Mouse (Mus musculus): ENCODE measurements around the gene D630039A03Rik.
"Not testable (repeated sequence)": the region's sequence is repeated elsewhere in the genome, so short reads cannot be mapped to it uniquely, and the experiment has no call there.

D630039A03Rik gene

DNA sequence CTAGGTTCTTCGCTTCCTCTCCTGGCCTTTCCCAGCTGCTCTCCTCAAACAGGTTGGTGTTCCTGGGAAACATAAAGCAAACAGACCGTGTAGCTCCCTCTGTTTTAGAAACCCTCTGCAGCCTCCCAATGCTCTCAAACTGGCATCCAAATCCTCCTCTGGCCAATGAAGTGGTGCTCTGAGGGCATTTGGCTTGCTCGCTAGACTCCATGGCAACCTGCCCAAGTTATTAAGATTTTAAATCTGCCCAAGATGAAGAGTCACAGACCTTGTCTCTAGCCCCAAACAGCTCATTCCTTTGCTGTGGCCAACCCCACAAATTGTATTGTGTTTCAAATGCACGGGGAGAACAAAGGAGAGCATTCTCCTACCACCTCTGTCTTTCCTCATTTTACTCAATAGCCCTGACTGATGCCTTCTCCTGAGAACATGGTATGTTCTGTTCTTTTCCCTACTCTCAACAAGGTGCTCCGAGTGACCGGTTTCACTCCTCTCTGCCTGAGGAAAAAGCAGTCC is 8.5 kb upstream of the D630039A03Rik start:
- DNase-seq (ENCODE audit: low read depth) = no peak

DNA sequence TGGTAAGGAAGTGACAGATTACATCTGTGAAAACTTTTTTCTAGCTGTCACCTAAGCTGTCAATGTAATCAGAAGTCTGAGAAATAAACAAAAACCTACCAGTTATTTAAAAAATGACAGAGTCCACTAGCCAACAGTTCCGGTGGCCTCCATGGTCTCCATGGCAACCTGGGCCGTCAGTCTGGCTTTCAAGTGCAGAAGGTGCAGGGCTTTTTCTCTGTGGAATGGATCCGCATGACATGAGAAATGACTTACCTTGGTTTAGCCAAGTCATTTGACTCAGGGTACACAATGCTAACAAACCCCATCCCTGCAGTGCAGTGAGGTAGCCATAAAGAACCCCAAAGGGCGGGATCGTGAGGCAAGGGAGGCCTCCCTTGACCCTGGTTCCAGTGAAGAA is 6.1 kb upstream of the D630039A03Rik start:
- no peak for DNase-seq (ENCODE audit: low read depth)

DNA sequence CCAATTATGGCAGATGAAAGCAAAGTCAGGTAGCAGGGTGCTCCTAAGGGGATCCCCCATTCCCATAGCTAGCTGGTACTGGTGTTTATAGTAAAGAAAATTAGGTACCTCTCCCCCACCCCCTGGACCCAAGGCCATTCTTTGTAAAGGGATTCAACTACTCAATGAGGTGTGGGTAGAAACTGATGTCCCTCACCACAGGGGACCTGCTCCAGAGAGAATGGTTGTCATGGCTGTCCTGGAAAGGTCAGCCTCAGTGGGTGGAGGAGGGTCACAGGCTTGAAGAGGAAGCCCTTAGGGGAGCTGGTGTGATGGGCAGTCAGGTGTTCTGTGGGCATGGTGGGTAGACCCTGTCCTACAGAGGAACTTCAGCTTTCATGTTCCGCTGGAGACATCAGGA is 4.4 kb upstream of the D630039A03Rik start:
- no peak for DNase-seq (ENCODE audit: low read depth)

DNA sequence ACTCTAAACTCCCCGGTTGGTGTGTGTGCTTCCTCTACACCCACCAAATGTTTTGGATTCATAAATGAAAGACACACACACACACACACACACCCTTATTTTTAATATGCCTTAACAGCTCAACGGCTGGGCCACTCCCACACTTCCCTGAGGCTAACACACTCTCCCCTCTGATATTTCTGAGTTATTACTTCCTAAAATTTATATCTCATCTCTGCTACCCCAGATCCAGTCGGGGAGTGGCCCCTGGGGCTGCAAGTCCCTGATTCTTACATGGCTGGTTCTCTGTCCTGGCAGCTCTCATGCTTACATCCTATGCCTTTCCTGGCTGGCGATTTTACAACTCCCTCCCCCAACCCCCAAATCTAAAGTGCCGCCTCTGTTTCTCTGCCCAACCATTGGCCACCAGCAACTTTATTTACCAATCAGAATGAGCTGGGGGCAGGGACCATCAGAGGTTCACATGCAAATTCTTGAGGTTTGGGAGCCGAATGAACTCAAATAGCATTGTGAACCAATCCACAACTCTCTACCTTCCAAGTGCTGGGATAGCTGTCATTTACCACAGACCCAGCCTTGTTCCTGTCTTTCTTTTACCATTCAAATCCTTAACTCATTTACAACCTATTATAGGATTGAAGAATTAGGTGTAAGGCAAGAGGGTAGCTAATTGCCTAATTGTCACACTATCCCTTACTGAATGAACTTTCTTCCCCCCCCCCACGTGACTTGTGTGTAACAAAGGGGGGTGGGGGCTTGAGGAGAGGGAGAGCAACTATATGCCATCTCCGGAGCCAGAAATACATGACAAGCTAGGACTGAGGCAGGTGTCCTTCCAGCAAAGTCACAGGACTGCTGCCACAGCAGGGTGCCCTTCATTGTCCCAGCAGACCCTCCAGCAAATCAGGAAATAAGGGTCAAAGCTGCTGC is 3.7 kb upstream of the D630039A03Rik start:
- DNase-seq (ENCODE audit: low read depth) = no peak

DNA sequence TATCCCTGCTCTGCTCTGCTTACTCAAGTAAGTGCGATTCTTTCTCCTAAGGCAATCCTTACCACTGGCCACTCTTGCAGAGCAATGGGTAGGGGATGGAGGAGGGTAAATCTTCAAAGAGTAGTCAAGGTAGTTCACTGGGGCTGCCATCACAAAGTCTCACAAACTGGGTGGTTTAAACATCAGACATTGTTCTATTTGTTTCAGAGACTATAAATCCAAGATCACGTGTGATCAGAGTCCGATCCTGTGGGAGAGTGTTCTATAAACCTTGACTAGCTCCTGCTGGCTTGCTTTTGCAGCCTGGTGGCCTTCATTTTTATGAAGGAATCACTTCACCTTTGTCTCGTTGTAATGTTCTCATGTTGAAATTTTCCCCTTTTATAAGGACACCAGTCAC is 614 bp upstream of the D630039A03Rik start:
- no peak for DNase-seq (ENCODE audit: low read depth)

DNA sequence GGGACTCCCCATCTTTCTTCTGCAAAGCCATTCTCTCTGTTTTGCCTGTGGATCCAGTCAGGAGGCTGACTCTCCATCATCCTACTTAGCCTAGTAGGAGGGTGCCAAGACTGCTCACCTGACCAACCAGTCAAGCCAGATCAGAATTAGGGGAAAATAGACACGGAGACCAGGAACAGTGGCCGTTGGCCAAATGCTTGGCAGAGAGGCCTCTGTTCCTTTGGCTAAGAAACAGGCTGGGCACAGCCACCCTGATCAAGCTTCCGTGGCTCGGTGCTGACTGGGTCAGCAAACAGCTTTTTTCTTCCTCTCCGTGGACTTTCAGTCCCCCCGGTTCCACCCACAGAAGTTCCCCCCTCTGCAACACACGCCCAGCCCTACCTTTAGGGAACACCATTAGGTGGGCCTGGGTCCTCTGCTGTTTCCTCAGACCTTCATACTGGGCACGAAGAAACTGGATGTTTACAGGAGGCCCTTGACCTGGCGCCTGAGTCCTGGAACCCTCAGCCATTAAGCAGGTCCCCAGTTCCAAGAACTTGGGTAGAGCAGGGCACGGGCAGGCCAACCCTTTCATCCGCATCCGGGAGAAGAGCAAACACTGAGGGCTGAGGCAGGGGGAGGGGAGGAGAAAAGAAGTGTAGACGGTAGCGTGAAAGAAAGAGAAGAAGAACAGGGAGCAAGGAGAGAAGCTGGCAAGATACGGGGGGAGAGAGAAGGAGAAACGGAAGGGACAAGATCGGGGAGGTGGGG is 706 bp downstream of the D630039A03Rik start:
- DNase-seq (ENCODE audit: low read depth) = no peak

DNA sequence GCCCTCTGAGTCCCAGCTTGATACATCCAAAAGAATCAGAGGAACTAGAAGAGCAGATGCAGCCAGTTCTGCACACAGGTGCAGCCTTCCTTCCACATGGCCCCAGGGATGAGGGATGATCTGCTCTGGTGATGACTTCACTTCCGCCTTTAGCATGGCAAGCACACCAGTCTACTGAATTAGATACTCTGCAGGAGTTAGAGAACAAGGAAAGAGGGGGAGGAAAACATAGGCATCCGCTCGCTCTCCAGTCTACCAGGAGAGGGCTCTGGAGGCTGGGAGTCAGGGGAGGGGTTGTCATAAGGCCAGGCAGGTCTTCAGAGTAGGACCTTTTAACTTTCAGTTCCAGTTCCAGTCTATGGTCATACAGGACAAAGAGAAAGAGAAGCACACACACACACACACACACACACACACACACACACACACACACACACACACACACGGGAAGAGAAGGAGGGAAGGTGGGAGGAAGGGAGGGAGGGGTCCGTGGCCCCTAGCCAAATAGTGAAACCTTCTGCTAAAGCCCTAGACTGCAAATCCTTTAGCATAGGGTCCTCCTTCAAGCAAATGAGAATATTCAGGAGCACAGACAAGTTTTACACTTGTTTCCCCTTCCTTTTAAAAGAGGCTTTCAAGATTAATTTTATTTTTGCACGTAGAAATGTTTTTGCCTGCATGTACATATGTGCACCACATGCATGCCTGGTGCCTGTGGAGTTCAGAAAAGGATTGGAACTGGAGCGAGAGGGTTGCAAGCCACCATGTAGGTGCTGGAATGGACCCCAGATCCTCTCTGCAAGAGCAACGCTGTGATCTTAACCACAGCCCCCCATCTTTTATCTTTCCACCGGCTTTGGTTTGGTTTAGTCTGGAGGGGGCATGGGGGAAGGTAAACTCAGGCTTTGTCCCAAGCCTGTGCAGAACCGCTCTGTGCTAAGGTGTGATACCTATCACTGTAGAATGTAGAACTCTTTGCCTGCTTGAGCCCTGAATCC is 1.6 kb downstream of the D630039A03Rik start:
- no peak for DNase-seq (ENCODE audit: low read depth)

DNA sequence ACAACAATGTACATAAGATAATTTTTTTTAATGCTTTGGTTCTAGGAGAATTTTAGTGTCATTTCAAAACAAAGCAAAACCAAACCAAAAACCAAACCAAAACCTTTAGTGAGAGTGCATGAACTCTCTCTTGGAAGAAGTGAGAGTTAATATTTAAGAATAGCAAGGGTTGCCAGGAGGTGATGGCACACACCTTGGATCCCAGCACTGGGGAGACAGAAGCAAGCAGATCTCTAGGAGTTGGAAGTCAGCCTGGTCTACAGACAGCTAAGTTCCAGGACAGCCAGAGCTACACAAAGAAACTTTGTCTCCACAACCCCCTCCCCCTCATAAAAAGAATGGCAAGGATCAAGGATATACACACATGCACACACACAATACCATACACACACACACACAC is 3.1 kb downstream of the D630039A03Rik start:
- DNase-seq (ENCODE audit: low read depth) = no peak

DNA sequence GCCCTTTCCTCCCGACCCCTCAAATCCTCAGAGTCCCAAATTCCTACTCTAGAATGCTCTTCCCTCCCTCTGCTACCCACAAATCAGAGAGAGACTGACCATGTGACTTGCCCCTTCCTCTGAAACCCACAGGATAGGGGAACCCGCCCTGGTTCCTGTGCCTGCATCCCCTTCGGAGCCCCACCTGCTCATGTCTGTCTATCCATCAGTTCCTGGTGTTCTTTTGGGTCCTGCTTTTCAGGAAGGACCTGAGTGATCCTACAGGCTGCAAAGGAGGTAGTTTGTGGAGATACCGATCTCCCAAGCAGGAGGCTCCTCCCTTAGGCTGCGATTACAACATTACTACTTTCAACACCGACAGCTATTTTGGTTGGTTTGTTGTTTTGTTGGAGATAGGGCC is 7.2 kb downstream of the D630039A03Rik start:
- DNase-seq (ENCODE audit: low read depth) = no peak

DNA sequence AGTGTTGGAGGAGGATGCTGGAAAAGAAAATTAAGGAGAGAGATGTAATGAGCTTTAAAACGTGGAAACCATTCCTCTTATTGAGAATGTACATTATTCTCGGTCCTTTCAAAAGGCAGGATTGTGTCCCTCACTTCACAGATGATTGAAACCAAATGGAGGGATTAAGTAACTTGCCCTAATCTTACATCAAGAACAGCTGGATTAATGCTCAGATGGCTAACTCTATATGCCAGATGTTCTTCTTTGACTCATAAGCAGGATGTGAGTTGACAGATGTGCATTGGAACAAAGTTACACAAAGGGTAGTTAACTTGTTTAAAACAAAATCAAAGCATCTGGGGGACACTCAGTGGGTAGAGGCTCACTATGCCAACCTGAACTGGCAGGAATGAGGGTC is 9.4 kb downstream of the D630039A03Rik start:
- no peak for DNase-seq (ENCODE audit: low read depth)

DNA sequence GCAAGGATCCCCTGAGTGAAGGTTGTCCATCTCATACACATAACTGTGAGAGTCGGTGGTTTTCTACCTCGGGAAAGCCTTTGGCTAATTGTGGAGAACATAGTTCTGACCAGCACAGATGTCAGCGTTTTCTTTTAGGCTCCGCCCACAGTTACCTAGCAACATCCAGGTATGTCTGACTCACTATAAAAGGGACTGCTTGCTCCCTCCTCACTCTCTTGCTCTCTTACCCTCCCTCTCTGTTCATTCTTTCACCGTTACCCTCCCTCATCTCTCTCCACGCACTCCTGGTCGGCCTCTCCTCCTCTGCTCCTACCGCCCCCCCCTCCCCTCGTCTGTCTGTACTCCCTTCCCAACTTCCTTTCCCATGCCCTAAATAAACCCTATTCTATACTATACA is 11.5 kb downstream of the D630039A03Rik start:
- no peak for DNase-seq (ENCODE audit: low read depth)

DNA sequence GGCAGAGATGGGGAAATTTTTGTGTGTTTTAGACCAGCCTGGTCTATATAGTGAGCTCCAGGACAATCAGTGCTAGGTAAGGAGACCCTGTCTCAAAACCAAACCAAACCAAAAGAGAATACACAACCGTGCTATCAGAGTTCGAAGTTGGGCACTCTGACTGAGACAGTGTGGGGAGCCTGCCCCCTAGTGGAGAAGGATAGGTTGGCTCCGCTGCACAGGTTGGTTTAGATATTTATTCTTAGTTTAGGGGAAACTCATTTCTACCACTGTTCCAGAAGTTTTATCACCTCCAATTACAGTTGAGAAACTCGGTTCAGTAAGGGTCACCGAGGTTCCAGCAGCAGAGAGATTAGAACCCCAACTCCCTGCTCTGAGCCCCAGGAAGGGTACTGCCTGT is 11.9 kb downstream of the D630039A03Rik start:
- DNase-seq (ENCODE audit: low read depth) = peak; percentile 50

DNA sequence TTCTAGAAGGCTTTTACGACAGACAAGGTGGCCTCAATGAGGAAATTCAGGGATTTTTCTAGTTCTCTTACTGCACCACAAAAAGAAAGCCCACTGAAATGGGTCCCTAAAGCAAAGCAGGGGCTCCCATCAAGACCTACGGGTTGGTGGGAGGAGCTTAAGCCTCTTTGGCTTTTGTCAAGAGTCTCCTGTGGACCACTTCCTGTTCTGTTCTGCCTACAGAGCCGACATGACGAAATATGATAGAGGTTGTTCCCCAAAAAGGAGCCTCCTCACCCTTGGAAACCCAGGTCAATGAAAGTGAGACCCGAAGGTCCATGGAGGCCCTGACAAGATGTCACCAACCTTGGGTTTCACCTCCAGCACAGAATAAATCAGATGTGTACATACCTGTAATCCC is 13.5 kb downstream of the D630039A03Rik start:
- no peak for DNase-seq (ENCODE audit: low read depth)

DNA sequence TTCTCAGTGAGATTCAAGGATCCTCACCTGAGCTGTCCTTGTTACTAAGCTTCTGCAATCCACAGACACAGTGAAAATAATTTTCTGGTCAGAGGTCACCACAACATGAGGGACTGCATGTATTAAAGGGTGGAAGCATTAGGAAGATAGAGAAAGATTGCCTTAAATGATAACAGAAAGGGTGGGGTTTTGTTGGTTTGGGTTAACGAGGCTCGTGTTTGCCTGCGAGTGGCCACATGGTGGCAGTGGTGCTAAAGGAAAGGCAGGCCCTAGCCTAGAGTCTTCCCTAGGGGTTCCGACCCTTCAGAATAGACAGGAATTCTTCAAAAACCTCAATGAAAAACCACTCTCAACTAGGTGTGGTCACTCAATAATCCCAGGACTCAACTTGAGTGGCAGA is 14.9 kb downstream of the D630039A03Rik start:
- DNase-seq (ENCODE audit: low read depth) = no peak

DNA sequence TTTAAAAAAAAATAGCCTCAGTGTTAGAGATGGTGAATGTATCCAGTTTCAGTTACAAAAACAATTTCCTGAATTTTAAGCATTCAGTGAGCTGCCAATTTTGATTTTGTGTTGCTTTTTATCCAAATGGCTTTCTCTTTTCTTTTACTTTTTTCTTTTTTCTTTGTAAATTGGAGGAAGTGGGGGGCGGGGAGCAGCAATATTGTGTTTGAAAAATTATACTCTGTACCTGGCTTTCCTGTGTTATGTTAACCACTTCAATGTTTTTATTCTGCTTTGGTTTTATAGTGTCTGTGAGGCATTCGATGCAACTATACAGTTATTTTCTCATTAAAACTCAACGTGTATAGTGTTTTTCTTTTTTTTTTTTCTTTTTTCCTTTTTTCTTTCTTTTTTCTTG is 19.5 kb downstream of the D630039A03Rik start:
- no peak for DNase-seq (ENCODE audit: low read depth)

DNA sequence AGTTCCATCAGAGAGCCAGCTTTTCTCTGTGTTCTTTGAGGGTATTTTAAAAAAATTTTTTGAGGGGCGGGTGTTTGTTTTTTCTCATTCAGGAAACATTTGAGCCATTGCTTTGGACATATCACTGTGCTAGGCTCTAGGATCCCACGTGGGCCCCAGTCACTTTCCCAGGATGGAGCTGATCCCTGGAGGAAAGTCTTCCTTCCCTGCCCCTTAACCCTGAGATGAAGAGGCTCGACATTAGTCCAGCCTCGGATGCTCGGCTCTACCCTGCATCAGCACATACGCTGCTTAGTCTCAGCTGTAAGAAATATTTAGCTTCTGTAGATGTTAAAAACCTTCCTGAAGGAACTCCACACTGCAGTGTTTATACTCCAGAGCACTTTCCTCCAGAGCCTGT is 20.2 kb downstream of the D630039A03Rik start:
- DNase-seq (ENCODE audit: low read depth) = no peak

DNA sequence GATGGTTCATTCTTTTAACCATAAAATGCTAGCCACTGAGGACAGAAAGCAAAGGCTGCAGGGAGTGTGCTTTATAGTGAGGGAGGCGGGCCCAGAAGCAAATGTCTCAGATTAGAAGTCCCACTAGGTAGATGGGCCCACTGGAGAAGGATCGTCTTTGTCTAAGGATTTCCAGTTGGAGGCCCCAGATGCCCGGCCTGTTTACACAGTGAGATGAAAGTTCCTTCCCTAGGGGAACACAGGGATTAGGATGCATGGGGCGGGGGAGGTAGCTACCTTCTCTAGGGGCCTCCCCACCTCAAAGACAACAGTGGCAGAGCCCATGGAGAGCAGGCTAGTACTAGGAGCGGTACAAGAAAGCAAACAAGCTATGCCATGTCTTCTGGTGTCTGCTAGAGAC is 21.0 kb downstream of the D630039A03Rik start:
- DNase-seq (ENCODE audit: low read depth) = no peak

DNA sequence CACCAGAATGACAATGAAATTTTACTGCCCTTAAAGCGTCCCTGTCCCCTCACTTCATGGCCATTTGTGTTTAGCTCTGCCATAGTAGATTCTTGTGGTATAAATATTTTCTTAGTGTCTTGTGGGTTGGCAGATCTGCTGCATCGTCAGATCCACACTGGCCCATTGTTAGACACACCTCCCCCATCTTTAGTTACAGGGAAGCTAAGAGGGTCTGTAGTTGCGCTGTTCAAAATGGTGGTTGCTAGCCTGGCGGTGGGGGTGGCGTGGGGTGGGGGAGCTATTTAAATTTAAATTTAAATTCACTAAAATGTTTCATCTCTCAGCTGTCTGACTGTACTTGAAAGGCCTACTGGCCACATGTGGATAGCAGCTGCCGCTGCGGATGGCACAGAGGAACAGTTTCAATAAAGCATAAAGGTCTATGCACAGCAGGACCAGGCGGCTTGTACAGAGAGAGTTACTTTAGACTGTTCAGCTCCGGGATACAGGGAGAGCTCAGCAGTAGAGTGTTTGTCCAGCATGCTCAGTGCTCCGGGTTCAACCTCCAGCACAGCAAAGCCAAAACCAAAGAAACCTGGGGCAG is 24.0 kb downstream of the D630039A03Rik start:
- no peak for DNase-seq (ENCODE audit: low read depth)

DNA sequence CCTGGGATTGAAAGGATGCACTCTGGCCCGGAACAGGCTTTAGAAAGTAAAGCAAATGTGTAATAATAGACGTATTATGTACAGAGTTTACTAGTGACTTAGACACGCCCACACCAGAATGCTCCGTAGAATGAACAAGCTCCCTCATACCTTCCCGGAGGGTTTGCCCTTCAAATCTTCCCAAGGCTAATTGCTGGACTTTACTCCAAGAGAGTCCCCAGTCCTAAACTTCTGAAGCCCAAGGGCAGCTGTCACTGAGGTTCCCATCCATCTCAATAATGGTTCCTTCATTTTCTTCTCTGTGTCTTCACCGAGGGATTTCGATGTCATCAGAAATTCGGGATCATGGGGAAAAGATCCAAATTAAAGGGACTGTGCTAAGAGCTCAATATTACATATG is 26.3 kb downstream of the D630039A03Rik start:
- DNase-seq (ENCODE audit: low read depth) = no peak

DNA sequence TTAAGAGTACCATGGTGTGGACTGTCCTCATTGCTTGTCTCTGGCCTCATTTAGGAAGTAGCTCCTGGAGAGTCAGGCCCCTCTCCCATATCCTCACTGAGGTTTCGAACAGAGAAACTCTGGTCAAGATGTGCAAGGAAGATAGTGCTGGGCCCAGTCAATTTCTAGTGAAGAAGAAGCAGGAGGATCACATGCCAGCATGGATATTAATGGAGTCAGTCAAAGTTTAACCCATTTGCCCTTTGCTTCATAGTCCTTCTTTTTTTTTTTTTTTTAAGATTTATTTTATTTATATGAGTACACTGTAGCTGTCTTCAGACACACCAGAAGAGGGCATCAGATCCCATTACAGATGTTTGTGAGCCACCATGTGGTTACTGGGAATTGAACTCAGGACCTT is 27.1 kb downstream of the D630039A03Rik start:
- not testable (repeated sequence) for DNase-seq (ENCODE audit: low read depth)

DNA sequence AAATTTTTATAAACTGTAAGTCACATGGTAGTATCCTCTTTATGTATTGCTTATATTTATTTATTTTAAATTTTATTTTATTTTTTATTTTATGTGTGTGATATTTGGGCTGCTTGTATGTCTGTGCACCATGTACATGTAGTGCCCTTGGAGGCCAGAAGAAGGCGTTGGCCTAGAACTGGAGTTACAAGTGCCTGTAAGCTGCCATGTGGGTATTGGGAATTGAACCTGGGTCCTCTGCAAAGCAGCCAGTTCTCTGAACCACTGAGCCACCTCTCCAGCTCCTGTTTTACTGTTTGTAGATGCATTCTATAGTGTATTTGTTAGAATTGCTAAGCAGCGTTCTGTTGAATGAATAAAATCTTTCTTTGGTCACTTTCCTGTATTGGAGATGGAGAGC is 27.9 kb downstream of the D630039A03Rik start:
- no peak for DNase-seq (ENCODE audit: low read depth)

DNA sequence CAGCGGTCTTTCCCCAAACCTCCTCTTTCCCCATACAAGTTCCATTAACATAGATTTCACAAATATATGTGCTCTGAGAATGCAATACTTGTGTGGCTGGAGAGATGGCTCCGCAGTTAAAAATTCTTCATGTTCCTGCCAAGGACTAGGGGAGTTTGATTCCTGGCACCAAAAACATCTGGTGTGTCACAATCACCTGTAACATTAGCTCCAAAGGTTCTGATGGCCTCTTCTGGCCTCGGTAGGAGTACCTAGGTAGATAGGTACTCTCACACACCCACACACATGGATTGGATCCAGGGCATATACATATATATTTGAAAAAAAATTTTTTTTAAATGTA is 29.2 kb downstream of the D630039A03Rik start:
- DNase-seq (ENCODE audit: low read depth) = no peak
